Mouse (Mus musculus): ENCODE data around the gene Ccdc17. TPM values are rescaled to one million over a fixed set of nuclear protein-coding genes. Genes with fewer than 3 reads are reported as not detected.

Ccdc17 gene
- polyA plus RNA-seq, 1 experiment: 0.20 TPM

DNA sequence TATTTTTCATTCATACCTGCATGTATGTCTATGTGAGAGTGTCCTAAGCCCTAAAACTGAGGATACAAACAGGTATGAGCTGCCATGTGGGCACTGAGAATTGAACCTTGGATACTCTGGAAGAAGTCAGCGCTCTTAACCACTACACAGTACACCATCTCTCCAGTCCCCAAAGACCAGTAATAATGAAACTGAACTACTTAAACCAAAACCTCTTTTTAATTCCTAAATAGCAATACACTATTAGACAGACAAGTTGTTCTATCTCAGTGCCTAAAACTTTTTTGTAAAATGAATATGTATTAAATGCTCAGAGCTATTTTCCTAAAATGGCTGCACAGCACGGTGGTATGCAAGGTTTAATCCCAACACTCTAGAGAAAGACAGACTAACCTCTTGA lies 18.8 kb downstream of the Ccdc17 start:
- Histone ChIP-seq H3K79me2 (ENCODE audit: control insufficient read depth, insufficient read depth) (peaks cover 91% of the 10 kb centered on the region), H3K27me3 (ENCODE audit: control insufficient read depth, insufficient read depth, insufficient read length) (no peaks in the 10 kb centered on the region), H3K36me3 (ENCODE audit: control insufficient read depth, insufficient read depth) (peaks cover 97% of the 10 kb centered on the region), H3K79me3 (ENCODE audit: low read depth) (peaks cover 38% of the 10 kb centered on the region), H3K4me3 (ENCODE audit: insufficient read depth, poor library complexity, severe bottlenecking) (no peak overlapping the region), H3ac (ENCODE audit: control insufficient read depth, insufficient read length, low read depth) (no peak overlapping the region)
- no peak for TF ChIP-seq FOSL1 (IDR thresholded peaks at IDR 0.05; ENCODE audit: insufficient read depth, low read length, poor library complexity, severe bottlenecking)
- TF ChIP-seq CTCF (IDR thresholded peaks at IDR 0.05; ENCODE audit: control insufficient read depth, insufficient read depth, insufficient read length): no peak
- TF ChIP-seq MYOG (IDR thresholded peaks at IDR 0.05; ENCODE audit: control insufficient read depth, extremely low read depth, insufficient read length): no peak
- TF ChIP-seq CEBPB (IDR thresholded peaks at IDR 0.05; ENCODE audit: low read depth): no peak
- no peak for TF ChIP-seq MAX (IDR thresholded peaks at IDR 0.05)
- TF ChIP-seq USF1 (IDR thresholded peaks at IDR 0.05; ENCODE audit: low read depth): no peak
- TF ChIP-seq MYOD1 (IDR thresholded peaks at IDR 0.05; ENCODE audit: control insufficient read depth, insufficient read length, low read depth): no peak

DNA sequence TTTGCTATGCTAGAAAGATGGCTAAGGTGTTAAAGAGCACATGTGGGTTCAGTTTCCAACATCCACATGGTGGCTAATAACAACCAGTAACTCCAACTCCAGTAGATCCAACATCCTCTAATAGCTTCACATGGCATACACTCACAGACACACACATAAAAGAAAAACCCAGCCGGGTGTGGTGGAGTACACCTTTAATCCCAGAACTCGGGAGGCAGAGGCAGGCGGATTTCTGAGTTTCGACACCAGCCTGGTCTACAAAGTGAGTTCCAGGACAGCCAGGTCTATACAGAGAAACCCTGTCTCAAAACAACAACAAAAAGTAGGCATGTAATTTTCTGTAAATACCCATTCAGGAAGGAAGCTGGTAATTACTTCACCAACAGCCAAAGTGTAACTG lies 28.4 kb downstream of the Ccdc17 start:
- TF ChIP-seq FOSL1 (IDR thresholded peaks at IDR 0.05; ENCODE audit: insufficient read depth, low read length, poor library complexity, severe bottlenecking): no peak
- no peak for TF ChIP-seq CEBPB (IDR thresholded peaks at IDR 0.05; ENCODE audit: low read depth)
- no peak overlapping the region for H3K4me3 ChIP-seq (ENCODE audit: insufficient read depth, poor library complexity, severe bottlenecking)
- peaks cover 75% of the 10 kb centered on the region for H3K79me2 ChIP-seq (ENCODE audit: control insufficient read depth, insufficient read depth)
- H3K36me3 ChIP-seq (ENCODE audit: control insufficient read depth, insufficient read depth): peaks cover 51% of the 10 kb centered on the region
- no peaks in the 10 kb centered on the region for H3K27me3 ChIP-seq (ENCODE audit: control insufficient read depth, insufficient read depth, insufficient read length)
- H3K79me3 ChIP-seq (ENCODE audit: low read depth): peaks cover 62% of the 10 kb centered on the region
- no peak overlapping the region for H3ac ChIP-seq (ENCODE audit: control insufficient read depth, insufficient read length, low read depth)

DNA sequence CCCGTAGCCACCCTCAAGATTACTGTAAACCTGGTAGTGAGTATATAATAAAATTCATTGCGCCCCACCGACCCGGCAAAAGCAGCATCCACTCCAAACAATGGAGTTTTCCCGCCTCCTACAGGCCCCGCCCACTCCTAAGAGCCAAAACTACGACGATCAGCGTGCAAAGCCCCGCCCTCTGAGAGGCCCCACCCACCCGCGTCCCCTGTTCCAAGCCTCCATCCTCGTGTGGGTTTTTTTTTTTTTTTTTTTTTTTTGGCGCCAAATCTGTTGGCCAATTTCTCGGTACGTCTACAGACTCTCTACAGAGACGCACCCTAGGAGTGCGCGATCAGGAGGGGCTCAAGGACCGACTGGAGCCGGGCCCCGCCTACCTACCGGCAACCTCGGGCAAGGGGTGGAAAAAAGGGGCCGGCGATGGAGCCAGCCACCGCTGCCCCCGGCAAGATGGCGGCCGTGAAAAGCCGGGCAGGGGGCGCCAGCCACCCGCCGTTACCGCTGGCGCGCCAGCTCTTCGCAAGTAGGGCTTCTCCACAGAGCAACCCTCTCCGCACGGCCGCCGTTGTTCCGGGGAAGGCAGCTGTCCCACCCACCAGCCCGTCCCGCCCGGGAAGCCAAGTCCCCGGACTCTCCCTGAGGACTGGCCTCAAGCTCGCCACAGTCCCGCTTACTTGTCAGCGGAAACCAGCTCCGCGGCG lies 30.4 kb downstream of the Ccdc17 start:
- TF ChIP-seq MYOD1 (IDR thresholded peaks at IDR 0.05; ENCODE audit: control insufficient read depth, insufficient read length, low read depth): no peak
- TF ChIP-seq MYOG (IDR thresholded peaks at IDR 0.05; ENCODE audit: control insufficient read depth, extremely low read depth, insufficient read length): no peak
- TF ChIP-seq FOSL1 (IDR thresholded peaks at IDR 0.05; ENCODE audit: insufficient read depth, low read length, poor library complexity, severe bottlenecking): no peak
- Histone ChIP-seq H3K27me3 (ENCODE audit: control insufficient read depth, insufficient read depth, insufficient read length) (no peaks in the 10 kb centered on the region), H3K79me2 (ENCODE audit: control insufficient read depth, insufficient read depth) (peaks cover 56% of the 10 kb centered on the region), H3K4me3 (ENCODE audit: insufficient read depth, poor library complexity, severe bottlenecking) (peak overlapping the region; percentile 94), H3K79me3 (ENCODE audit: low read depth) (peaks cover 45% of the 10 kb centered on the region), H3ac (ENCODE audit: control insufficient read depth, insufficient read length, low read depth) (peak overlapping the region; percentile 66), H3K36me3 (ENCODE audit: control insufficient read depth, insufficient read depth) (peaks cover 31% of the 10 kb centered on the region)

DNA sequence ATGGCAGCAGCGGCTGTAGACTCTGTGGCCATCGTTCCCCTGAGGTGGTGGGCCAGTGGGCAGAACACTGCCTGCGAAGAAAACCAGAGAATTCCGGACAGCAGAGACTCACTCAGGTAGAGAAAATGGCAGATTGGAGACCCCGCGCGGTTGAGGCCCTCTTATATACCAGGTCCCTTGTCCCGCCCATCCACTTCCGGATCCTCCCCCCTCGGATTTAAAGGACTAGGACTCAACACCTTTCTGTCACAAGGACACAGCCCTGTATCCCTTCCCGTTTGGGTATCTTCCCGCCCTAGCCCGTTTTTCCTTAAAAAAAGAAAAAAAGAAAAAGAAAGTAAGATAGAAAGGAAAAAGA lies 30.9 kb downstream of the Ccdc17 start:
- peaks cover 26% of the 10 kb centered on the region for H3K36me3 ChIP-seq (ENCODE audit: control insufficient read depth, insufficient read depth)
- H3K79me2 ChIP-seq (ENCODE audit: control insufficient read depth, insufficient read depth): peaks cover 50% of the 10 kb centered on the region
- peak overlapping the region; percentile 56 for H3ac ChIP-seq (ENCODE audit: control insufficient read depth, insufficient read length, low read depth)
- no peaks in the 10 kb centered on the region for H3K27me3 ChIP-seq (ENCODE audit: control insufficient read depth, insufficient read depth, insufficient read length)
- no peak for TF ChIP-seq USF1 (IDR thresholded peaks at IDR 0.05; ENCODE audit: low read depth)
- TF ChIP-seq MAX (IDR thresholded peaks at IDR 0.05): no peak
- peak overlapping the region; percentile 94 for H3K4me3 ChIP-seq (ENCODE audit: insufficient read depth, poor library complexity, severe bottlenecking)
- H3K79me3 ChIP-seq (ENCODE audit: low read depth): peaks cover 40% of the 10 kb centered on the region

DNA sequence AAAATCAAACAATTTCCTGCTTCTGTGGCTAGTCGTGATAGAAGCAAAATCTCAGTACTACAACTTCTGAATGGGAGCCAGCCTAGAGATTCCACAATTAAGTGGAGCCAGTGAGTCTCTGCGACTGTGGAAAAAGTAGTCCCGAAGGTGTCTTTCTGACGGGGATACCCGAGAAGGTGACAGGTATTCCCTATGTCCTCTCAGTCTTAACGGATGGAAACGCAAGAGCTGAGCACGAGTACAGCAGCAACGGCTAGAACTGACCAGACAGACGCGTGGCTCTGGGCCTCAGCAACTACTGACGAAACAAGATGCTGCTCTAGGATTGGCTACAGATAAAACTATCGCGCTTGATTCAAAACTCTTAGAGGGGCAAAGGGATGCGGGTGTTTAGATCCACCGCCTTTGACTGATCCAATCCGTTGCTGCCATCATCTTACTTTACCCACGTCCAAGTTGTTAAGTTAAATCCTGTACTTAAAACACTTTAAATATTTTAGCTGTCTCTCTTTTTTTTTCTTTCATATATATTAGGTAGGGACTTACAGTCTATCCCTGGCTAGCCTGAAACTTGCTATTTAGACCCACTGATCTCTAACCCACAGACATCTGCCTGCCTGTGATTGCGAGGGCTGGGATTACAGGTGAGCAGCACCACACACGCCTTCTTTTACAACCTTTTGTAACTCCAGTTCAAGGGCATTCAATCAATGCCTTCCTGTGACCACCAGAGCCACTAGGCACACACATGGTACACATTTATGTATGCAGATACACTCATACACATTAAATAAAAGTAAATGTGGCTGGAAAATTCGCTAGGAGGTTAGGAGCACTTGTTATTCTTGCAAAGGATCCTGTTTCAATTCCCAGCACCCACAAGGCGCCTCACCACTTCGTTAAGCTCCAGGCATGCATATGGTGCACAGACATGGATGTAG lies 31.5 kb downstream of the Ccdc17 start, which contains the start of gene Nasp:
TSS of gene Nasp (minus strand) at position 220 of the 941 bp plus-strand sequence.
- TF ChIP-seq MYOG (IDR thresholded peaks at IDR 0.05; ENCODE audit: control insufficient read depth, extremely low read depth, insufficient read length) (no peak), MAX (IDR thresholded peaks at IDR 0.05) (peak; percentile 87), USF1 (IDR thresholded peaks at IDR 0.05; ENCODE audit: low read depth) (peak; percentile 2)
- H3K4me3 ChIP-seq (ENCODE audit: insufficient read depth, poor library complexity, severe bottlenecking): peak within 1 kb of the TSS; percentile 94
- H3K79me3 ChIP-seq (ENCODE audit: low read depth): peaks cover 33% of the 10 kb centered on the region
- peak within 1 kb of the TSS; percentile 75 for H3ac ChIP-seq (ENCODE audit: control insufficient read depth, insufficient read length, low read depth)
- H3K36me3 ChIP-seq (ENCODE audit: control insufficient read depth, insufficient read depth): peaks cover 19% of the 10 kb centered on the region
- no peaks in the 10 kb centered on the region for H3K27me3 ChIP-seq (ENCODE audit: control insufficient read depth, insufficient read depth, insufficient read length)
- peaks cover 44% of the 10 kb centered on the region for H3K79me2 ChIP-seq (ENCODE audit: control insufficient read depth, insufficient read depth)

DNA sequence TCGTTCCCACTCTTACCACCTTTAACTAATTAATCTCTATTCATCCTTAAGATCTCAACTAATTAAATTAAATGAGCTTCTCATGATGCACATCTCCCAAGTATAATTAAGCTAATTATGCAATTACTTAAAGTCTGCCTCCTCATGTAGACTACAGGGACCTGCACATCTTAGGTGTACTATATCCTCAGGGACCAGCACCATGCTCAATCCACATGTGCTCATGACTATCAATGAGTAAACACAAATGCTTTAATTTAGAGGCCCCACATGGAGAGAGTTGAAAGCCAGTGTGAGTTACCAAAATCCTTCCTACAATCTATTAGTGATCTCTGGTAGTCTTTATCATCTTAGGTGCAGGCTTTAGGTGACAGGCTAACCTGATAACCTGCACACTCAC lies 38.7 kb downstream of the Ccdc17 start:
- Histone ChIP-seq H3K4me3 (ENCODE audit: insufficient read depth, poor library complexity, severe bottlenecking) (no peak overlapping the region), H3K79me2 (ENCODE audit: control insufficient read depth, insufficient read depth) (no peaks in the 10 kb centered on the region), H3K27me3 (ENCODE audit: control insufficient read depth, insufficient read depth, insufficient read length) (no peaks in the 10 kb centered on the region), H3K79me3 (ENCODE audit: low read depth) (no peaks in the 10 kb centered on the region), H3ac (ENCODE audit: control insufficient read depth, insufficient read length, low read depth) (no peak overlapping the region), H3K36me3 (ENCODE audit: control insufficient read depth, insufficient read depth) (peaks cover 54% of the 10 kb centered on the region)
- TF ChIP-seq CEBPB (IDR thresholded peaks at IDR 0.05; ENCODE audit: low read depth) (no peak), FOSL1 (IDR thresholded peaks at IDR 0.05; ENCODE audit: insufficient read depth, low read length, poor library complexity, severe bottlenecking) (no peak), MYOD1 (IDR thresholded peaks at IDR 0.05; ENCODE audit: control insufficient read depth, insufficient read length, low read depth) (no peak), MYOG (IDR thresholded peaks at IDR 0.05; ENCODE audit: control insufficient read depth, extremely low read depth, insufficient read length) (no peak), USF1 (IDR thresholded peaks at IDR 0.05; ENCODE audit: low read depth) (no peak), CTCF (IDR thresholded peaks at IDR 0.05; ENCODE audit: control insufficient read depth, insufficient read depth, insufficient read length) (no peak), MAX (IDR thresholded peaks at IDR 0.05) (no peak)
